Mouse (Mus musculus): ENCODE data around the gene Glb1. TPM values are rescaled to one million over a fixed set of nuclear protein-coding genes. Genes with fewer than 3 reads are reported as not detected.
"Not testable (repeated sequence)": the region's sequence is repeated elsewhere in the genome, so short reads cannot be mapped to it uniquely, and the experiment has no call there.

The Glb1 gene
- total RNA-seq, 2 experiments from 2014 or later = 14.8 to 16.3 TPM

DNA sequence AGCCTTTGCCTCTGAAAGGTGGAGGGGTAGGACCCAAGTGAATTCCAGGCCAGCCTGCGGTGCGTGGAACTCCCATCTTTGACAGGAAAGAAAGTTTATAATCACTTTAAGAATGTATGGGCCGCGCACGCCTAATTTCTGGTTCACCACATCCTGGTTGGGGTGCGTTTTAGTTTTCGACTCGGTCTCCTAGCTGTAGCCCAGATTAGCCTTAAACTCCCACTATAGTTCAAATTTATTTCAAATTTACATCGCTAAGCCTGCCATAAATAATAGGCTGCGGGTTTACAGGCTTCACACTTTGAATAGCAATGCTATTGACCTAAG is 10.2 kb upstream of the Glb1 start:
- intact Hi-C loops (cut with DNase I) = no loop called here
- DNase-seq (ENCODE audit: low spot score) = no peak

DNA sequence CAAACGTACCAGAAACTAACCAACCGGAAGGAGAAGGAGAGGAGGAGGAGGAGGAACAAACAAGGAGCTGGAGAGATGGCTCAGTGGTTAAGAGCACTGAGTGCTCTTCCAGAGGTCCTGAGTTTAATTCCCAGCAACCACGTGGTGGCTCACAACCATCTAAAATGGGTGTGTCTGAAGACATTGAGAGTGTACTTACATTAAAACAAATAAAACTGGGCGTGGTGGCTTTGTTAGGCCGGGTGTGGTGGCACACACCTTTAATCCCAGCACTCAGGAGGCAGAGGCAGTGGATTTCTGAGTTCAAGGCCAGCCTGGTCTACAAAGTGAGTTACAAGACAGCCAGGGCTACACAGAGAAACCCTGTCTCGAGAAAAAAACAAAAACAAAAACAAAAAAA is 6.7 kb upstream of the Glb1 start:
- intact Hi-C loops (cut with DNase I); DNase-seq (ENCODE audit: low spot score): not testable (repeated sequence)

DNA sequence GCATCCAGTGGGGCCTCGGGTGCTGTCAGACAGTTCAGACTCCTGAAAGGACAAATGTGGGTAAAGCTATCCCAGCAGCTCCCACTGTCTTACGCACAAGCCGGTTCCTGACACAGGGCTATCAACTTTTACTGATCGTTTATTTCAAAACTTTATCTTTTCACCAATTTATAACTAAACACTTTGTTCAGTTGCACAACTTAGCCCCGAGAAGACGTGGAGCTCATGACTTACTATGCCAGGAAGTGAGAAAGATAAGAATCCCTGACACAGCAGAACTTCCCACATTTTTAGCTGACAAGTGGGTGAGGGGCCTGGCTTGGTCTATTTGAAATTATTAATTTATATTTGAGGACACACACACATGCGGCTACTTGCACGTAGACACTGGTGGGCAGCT is 6.2 kb upstream of the Glb1 start:
- no peak for DNase-seq (ENCODE audit: low spot score)
- intact Hi-C loops (cut with DNase I) = no loop called here

DNA sequence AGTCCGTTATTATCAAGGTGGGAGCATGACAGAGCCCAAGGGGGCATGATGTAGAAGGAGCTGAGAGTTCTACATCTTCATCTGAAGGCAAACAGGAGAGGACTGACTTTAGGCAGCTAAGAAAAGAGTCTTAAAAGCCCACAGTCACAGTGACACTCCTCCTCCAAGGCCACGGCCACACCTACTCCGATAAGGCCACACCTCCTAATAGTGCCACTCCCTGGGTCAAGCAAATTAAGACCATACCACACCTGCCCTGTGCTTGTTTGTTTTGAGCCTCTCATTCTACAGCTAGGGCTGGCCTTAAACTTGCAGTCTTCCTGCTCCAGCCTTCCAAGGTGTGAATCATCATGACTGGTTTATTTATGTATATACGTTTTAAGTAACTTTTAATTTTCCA is 5.6 kb upstream of the Glb1 start:
- intact Hi-C loops (cut with DNase I) = no loop called here
- no peak for DNase-seq (ENCODE audit: low spot score)

DNA sequence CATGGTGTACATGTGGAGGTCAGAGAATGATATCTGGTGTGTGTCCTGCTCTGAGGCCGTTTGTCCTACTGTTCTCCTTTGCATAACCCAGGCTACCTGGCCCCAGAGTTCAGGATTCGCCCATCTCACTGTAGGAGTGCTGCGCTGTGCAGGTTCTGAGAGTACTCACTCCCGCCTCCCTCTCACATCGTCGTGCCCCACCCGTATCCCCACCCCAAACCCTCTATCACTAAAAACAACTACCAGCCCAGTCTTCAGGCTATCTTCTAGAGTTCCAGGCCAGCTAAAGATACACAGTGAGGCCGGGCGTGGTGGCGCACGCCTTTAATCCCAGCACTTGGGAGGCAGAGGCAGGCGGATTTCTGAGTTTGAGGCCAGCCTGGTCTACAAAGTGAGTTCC is 1.2 kb upstream of the Glb1 start:
- intact Hi-C loops (cut with DNase I) = no loop called here
- no peak for DNase-seq (ENCODE audit: low spot score)

DNA sequence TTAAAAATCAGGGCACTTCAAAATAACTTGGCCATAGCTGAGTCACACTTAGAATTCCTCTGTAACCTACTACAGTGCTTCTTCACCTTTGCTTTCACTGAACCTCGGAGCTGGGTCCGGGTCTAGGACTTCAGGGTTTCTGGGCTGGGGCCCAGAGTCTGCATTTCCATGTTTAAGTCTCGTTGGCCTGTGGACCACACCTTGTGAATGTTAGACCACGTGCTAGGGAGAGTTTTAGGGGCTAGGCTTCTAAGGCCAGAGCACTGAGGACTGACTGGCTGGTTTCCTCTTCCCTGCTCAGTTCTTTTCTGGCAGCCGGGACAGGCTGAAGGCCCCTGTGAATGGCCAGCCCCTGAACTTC is 308 bp upstream of the Glb1 start:
- intact Hi-C loops (cut with DNase I) = no loop called here

DNA sequence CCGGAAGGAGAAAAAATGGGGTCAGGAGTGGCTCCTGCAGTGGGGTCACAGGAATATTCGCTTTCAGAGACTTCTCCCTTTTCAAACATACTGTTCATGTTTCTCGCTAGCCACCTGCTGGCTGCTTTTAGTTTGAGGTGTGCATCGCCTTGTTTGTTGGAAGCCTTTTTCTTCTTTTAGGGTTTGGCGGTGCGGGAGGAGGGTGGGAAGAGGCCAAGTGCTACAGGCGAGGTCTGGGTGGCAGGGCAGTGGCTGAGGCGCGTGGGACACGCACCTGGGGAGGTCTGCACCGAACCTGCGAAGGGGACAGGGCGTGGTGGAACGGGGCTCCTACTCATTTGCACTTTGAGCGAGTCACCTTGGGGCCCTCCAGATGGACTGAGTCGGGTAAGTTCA is 807 bp downstream of the Glb1 start:
- intact Hi-C loops (cut with DNase I) = no loop called here
- no peak for DNase-seq (ENCODE audit: low spot score)

More for the DNA sequence above, 308 bp upstream of the Glb1 start:
- peak; percentile 14 for DNase-seq (ENCODE audit: low spot score)

DNA sequence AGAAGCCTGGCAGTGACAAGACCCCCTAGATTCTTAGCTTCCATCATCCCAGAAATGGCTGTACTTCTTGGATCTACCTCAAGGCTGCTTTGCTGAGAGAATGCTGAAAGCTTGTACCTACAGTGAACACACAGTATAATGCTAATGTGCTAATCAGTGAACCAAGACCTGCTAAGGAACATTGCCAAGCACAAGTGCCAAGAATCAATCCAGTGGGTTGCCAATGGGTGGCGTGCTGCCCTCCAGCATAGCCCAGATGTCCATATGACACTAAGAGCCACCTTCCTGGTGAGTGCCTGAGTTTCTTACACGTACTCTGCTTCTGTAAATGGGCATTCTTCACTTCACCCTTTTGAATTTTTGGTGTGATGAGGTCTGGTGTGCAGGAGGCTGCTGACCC is 6.8 kb downstream of the Glb1 start:
- DNase-seq (ENCODE audit: low spot score) = no peak
- intact Hi-C loops (cut with DNase I) = no loop called here

DNA sequence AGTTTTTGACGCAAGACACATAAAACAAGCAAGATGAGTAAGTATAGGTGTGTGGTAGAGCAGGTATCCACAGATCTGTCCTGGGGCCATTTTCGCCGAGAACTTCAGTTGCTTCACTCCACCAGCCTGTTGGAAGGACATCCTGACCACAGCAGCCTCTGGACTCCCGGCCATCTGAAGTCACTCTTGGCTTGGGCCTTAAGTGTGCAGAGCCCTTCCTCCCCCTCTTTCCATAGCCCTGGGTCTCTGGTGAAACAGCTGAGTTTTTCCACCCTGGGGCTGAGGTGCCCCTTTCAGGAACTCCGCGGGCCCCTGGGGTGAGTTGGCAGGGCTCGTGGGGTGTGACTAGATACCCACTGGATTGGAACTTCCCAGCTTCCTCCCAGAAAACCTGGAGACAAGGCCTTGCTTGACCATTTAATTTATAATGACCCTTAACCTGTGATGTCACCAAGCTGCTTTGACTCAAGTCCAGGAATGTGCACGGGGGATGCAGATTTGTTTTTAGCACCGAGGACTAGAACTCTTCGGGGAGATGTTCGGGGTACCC is 9.5 kb downstream of the Glb1 start:
- intact Hi-C loops (cut with DNase I) = no loop called here
- no peak for DNase-seq (ENCODE audit: low spot score)

DNA sequence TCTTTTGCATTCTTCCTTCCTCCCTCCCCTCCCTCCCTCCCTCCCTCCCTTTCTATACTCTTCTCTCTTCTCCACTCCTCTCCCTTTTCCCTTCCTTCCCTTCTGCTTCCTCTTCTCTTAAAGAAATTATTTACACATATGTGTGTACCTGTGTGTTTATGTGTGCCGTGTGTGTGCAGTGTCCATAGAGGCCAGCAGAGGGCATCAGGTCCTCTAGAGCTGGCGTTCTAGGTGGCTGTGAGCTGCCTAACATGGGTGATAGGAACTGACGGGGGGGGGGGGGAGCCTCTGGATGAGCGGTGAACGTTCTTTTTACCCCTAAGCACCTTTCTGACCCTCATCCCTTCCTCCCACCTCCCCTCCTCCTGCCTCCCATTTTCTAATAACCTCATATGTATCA is 10.4 kb downstream of the Glb1 start:
- intact Hi-C loops (cut with DNase I) = no loop called here
- no peak for DNase-seq (ENCODE audit: low spot score)

DNA sequence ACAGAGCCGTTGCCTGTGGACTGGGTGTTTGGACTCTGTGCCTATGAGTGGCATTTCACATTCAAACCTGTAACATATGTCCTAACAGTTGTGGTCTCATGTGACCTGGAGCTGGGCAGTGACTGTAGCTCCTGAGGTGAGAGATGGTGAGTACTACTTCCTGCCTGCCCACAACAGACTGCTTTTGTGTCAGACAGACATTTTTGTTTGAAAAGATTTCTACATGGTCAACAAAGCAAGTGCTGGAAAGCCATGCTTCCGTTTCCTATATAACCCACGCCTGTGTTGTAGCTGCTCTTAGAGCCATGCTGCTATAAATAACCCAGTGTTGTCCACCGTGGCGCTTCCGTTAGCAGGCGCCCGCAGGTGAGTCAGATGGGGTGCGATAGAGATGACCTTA is 11.5 kb downstream of the Glb1 start:
- no peak for DNase-seq (ENCODE audit: low spot score)
- intact Hi-C loops (cut with DNase I) = no loop called here

DNA sequence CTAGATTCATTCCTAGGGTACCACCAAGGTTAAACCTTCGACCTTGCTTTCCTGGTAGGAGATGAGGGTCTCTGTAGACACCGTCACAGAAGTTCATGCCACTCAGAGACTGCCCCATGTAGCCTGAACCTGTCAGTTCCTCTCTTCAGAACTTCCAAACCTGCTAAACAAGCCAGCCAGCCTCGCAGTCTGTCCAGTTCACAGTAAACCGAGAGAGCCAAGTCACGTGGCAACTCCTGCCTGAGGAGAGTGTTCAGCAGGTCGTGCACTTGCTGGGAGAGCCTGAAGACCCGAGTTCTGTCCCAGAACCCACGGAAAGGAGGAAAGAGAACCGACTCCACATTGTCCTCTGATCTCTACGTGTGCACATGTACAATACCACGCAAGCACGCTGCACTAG is 13.0 kb downstream of the Glb1 start:
- no peak for DNase-seq (ENCODE audit: low spot score)
- intact Hi-C loops (cut with DNase I) = no loop called here

DNA sequence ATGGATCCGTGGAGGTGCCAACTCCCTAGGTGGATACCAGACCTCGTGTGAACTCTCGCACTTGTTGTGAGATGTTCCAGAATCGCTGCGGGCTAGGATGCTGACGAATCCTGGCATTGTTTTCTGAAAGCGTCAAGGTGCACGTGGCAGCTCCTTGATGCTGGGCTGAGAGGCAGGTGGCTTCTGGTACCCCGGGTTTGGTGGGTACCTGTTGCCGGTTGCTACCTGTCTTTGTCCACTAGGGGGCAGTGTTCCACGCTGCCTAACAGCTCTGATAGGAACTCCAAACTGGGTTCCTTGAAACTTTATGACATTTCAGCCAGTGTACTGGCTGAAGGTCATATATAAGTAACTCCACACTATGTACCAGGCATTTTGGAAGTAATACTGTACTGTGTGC is 14.8 kb downstream of the Glb1 start:
- intact Hi-C loops (cut with DNase I) = loop anchor here (5.0 kb wide), 1 partner anchor 167 kb away; no protein-coding TSS in a partner anchor
- no peak for DNase-seq (ENCODE audit: low spot score)

DNA sequence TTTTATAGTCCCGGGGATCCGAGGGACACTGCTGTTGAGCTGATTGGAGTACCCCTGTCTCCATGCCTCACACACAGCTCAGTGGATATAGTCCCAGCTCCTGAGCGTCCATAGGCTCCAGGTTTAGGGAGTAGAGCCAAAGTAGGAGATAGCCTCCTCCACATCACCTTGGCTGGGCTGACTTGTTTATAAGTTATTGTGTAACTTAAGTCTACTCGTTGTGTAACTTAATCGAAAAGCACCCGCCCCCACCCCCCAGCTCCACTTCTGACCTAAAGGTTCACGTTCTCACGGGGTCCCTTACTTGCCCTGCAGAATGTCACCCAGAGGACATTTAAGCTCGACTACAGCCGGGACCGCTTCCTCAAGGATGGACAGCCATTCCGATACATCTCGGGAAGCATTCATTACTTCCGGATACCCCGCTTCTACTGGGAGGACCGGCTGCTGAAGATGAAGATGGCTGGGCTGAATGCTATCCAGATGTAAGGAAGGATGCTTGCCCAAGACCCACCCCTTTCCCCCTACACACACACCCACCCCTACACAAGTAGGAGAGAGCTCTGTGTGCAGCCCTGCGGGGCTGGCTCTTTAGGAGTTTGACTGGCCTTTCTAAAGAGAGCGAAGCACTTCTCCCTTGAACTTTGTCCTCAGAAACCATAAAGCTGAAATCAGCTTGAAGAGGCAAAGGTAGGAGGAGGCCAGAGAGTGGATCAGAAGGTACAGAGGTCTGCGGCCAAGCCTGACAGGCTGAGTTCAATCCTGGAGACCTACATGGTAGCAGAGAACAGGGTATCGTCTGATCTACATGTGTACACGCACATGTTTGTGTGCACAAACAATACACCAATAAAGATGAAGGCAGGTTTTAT is 16.0 kb downstream of the Glb1 start:
- DNase-seq (ENCODE audit: low spot score) = no peak
- intact Hi-C loops (cut with DNase I) = loop anchor here (5.0 kb wide), 1 partner anchor 165 kb away; no protein-coding TSS in a partner anchor

DNA sequence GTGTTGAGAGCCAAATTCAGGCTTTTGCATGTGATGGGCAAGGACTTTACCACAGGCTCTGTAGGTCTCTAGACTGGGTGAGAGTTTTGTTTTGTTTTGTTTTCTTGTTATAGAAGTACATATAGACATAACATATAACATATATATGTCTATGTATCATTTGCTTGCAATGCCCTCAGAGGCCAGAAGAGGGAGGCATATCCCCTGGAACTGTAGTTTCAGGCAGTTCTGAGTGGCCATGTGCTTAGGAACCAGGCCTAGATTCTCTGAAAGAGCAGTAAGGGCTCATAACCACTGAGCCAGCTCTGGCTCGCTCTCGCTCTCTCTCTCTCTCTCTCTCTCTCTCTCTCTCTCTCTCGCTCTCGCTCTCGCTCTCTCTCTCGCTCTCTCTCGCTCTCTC is 17.3 kb downstream of the Glb1 start:
- DNase-seq (ENCODE audit: low spot score) = no peak
- intact Hi-C loops (cut with DNase I) = loop anchor here (2.0 to 5.0 kb wide), 2 partner anchors 79 to 164 kb away; no protein-coding TSS in a partner anchor

DNA sequence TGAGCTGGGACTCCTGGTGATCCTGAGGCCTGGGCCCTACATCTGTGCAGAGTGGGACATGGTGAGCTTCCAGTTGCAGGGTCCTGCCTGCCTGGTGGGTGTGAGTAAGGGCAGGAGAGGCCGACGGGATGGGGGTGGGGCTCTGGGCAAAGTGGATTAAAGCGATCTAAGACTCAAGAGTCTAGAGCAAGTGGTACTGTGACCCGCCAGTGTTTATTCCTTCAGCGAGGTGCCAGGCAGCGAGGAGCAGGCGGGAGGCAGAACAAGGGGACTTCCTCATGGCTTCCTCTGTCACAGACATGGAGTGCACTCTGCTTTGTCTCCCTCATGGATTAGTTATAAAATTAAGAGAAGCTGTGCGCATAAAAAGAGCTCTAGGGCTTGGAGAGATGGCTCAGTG is 19.6 kb downstream of the Glb1 start:
- intact Hi-C loops (cut with DNase I) = no loop called here
- no peak for DNase-seq (ENCODE audit: low spot score)

DNA sequence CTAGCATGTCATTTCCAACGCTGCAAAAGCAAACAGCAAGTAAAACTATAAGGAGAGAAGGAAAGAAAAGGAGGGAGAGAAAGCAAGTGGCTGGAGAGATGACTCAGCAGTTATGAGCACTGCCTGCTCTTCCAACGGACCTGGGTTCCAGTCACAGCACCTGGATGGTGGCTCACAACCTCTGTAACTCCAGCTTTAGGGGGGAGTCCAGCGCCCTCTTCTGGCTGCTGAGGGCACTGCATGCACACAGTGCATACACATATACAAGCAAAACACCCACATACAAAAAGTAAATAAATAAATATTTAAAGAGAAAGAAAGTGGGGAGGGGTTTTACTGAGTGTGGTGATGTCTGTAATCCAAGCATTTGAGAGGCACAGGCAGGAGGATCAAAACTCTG is 20.2 kb downstream of the Glb1 start:
- no peak for DNase-seq (ENCODE audit: low spot score)
- intact Hi-C loops (cut with DNase I) = no loop called here

DNA sequence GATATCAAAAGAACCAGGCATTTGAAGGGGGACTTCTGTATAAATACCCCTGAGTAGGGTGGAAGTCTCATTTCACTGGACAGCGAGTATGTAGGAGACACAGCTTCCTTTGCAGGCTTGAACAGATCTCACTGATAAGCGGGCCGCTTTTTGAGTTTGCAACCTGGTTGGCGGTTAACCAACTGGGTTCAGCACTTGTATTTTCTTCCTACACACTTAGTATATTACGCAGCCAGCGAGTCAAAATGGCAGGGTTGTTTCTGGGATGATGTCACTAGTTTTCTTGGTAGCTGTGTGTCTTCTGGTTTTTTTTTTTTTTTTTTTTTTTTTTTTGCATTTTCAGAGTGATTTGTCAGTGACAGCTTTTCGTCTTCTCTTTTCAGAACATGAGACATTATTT is 20.9 kb downstream of the Glb1 start:
- no peak for DNase-seq (ENCODE audit: low spot score)
- intact Hi-C loops (cut with DNase I) = no loop called here

DNA sequence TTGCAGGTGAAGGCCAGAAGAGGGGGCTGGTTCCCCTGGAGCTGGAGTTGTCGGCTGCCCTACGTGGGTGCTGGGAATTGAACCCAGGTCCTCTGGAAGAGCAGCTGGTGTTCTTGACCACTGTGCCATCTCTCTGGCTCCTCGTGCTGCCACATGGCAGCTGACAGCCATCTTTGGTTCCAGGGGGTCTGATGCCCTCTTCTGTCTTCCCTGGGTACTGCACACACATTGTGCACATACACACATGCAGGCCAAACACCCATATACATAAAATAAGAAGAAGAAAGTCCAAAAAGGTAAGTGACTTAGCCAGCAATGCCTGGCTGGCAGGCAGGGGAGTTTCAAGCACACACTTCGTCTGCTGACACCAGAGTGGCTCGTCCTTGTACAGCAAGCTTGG is 24.7 kb downstream of the Glb1 start:
- intact Hi-C loops (cut with DNase I) = no loop called here
- DNase-seq (ENCODE audit: low spot score) = no peak

DNA sequence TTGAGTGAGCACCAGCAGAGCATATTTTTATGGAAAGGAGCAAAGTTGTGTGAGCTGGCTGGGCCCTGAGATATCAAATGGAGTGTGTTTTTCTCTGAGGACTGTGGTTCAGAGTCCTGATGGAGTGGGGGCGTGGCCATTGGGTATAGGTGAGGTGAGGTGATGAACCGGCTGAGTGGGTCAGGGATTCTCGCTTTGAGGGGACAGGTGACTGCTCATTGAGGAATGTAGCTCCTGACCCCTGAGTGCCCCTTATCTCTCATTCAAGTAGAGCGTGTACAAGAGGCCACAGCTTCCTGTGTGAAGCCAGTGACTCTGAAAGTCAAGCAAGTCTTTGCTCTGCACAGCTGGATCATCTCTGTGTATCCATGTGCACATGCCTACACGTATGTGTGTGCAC is 25.3 kb downstream of the Glb1 start:
- intact Hi-C loops (cut with DNase I) = no loop called here
- DNase-seq (ENCODE audit: low spot score) = no peak

DNA sequence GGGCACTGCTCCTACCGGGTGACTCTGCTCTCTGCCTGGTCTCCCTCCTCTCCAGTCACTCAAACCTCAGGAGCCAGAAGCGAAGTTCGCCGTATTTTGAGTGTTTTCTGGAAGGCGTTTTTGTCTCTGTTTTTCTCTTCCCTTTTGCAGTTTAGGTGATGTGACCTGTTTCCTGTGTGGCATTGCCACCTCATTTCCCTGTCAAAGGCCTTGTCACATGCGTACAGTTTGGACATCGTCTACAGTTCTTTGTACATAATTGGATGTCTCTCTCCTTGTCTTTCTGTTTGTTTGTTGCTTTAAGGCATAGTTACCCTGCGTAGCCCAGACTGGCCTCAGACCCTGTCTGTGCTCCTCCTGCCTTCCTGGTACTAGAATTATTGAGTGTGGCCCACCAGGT is 26.5 kb downstream of the Glb1 start:
- intact Hi-C loops (cut with DNase I) = no loop called here
- DNase-seq (ENCODE audit: low spot score) = no peak
